Mouse (Mus musculus): Measurements from ENCODE around the gene Arhgef3.

DNA sequence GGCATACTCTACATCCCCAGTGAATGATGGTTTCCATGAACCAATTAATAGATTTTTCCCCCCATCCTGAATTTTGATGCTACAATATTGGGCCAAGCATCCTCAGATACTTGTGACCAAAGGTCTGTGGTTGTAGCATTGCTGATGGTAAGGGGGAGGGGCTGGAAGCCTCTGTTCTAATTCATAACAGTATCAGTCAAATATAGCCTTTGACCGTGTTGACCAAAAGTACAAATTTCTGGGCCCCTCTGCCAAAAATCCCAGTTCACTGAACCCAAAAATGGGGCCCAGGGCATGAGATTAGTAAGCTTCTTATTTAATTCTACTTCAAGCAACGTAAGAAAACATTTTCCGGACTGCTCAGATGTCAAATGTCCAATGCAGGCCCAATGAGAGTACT is 214.3 kb downstream of the Arhgef3 start:
- TF ChIP-seq CTCF (IDR thresholded peaks at IDR 0.05; ENCODE audit: borderline replicate concordance, control insufficient read depth, extremely low read depth, insufficient read depth, low read length, poor library complexity): no peak
- no peak for TF ChIP-seq POLR2A (IDR thresholded peaks at IDR 0.05; ENCODE audit: control insufficient read depth, extremely low read depth, insufficient read depth, low read length, poor library complexity)

Data from thymus, adult 2 months (tissue).